Mouse (Mus musculus) neural tube, embryonic 11.5 days (tissue): ENCODE results near the gene Gpx5. TPM values are rescaled to one million over a fixed set of nuclear protein-coding genes. Genes with fewer than 3 reads are reported as not detected.

Experiments used
- ATAC-seq: fragments of 200-750 bp; cut with Nextera tagmentation; 2 replicates; pipeline ENCODE4 v1.8.0; 2017; ENCODE audit warnings: moderate number of reproducible peaks, mild to moderate bottlenecking, moderate TSS enrichment, moderate library complexity; ENCODE audit not compliant: insufficient read depth, low FRiP score, low TSS enrichment
- DNase-seq: peaks from one replicate; pipeline ENCODE4 v3.0.0-alpha.2; 2015; ENCODE audit warnings: low spot score
- H3K27ac ChIP-seq: fragments of 300-500 bp; sonication (generic); 2 replicates; pipeline ENCODE4 v1.5.1; 2014; ENCODE audit warnings: low read depth, mild to moderate bottlenecking, low read length
- H3K27me3 ChIP-seq: fragments of 300-500 bp; sonication (generic); 2 replicates; pipeline ENCODE4 v1.6.1; 2014; ENCODE audit warnings: mild to moderate bottlenecking, low read length, mixed read lengths; ENCODE audit not compliant: control insufficient read depth, insufficient read depth
- H3K36me3 ChIP-seq: fragments of 300-500 bp; sonication (generic); 2 replicates; pipeline ENCODE4 v1.6.1; 2014; ENCODE audit warnings: mild to moderate bottlenecking, low read length, moderate library complexity, mixed read lengths; ENCODE audit not compliant: control insufficient read depth, insufficient read depth
- H3K4me1 ChIP-seq: fragments of 300-500 bp; sonication (generic); 2 replicates; pipeline ENCODE4 v1.6.1; 2014; ENCODE audit warnings: low read length, mixed read lengths; ENCODE audit not compliant: control insufficient read depth, insufficient read depth
- H3K4me2 ChIP-seq: fragments of 300-500 bp; sonication (generic); 2 replicates; pipeline ENCODE4 v1.6.1; 2014; ENCODE audit warnings: low read depth, mild to moderate bottlenecking, moderate library complexity
- H3K4me3 ChIP-seq: fragments of 300-500 bp; sonication (generic); 2 replicates; pipeline ENCODE4 v1.5.1; 2014; ENCODE audit warnings: low read depth, low read length
- H3K9ac ChIP-seq: fragments of 300-500 bp; sonication (generic); 2 replicates; pipeline ENCODE4 v1.6.1; 2014; ENCODE audit warnings: mild to moderate bottlenecking, low read length
- H3K9me3 ChIP-seq: fragments of 300-500 bp; sonication (generic); 2 replicates; pipeline ENCODE4 v1.6.1; 2016; ENCODE audit warnings: low read length; ENCODE audit not compliant: control insufficient read depth
- WGBS: fragments of 180-500 bp; shearing (Covaris S2); extraction: QIAGEN DNeasy Blood & Tissue Kit; methylation state at CpG from one replicate; pipeline ENCODE4 v1.1.7; 2014; 5-methylcytosine and 5-hydroxymethylcytosine counted together
- polyA plus RNA-seq: library from polyadenylated mRNA; unstranded; fragments of >200 nt; fragmentation: Nextera tagmentation; extraction: Ambion mirVana; gene quantifications from 2 replicates; pipeline ENCODE4 v1.2.1, GENCODE M21; 2014

Gene Gpx5
- not detected in 2 replicates for polyA plus RNA-seq

DNA sequence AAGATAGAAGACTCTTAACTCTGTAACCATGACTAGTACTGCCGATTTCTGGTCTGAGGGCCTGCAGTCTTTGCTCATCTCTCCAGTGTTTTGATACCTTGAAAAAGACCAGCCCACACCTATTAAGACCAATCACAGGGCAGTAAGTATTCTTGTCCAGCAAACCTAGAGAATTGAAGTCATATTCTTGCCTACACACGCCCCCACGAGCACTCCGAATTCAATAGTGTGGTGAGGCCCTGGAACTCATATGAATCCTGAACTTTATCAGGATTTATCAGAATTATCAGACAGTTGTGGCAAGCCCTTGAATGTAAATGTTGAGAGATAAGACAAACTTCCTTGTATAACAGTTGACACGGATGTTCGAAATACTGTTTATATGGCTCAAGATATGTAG, at the start of gene Gpx5:
Gene Gpx5, minus strand, starts transcription at position 101 of the 400 bp plus-strand sequence.
- Histone ChIP-seq H3K27ac (no peak within 1 kb of the TSS), H3K4me3 (no peak within 1 kb of the TSS), H3K4me2 (no peak within 1 kb of the TSS), H3K9ac (no peak within 1 kb of the TSS), H3K9me3 (no peaks in the 10 kb centered on the region), H3K4me1 (no peaks in the 10 kb centered on the region), H3K36me3 (no peaks in the 10 kb centered on the region), H3K27me3 (no peaks in the 10 kb centered on the region)
- DNase-seq (no peak), ATAC-seq (no peak)
- 95% methylated on average over 6 of the region's 6 CpGs for WGBS

DNA sequence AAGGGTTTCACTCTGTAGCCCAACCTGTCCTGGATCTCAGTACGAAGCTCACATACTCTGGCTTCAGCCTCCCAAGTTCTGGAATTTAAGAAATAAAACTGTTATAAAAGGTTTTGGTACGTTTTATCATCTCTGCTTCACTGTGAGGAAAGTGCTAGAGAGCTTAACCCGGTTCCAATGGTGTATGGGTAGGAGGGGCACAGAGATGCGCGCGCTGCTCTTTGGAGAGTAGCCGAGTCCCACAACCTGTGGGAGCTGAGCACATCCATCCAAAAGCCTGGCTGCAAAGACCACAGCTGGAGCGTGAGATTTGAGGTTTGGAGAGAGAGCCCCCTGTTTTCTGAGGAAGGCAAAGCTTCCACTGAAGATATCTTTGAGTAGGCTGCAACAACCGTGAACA, 34.9 kb upstream of the Gpx5 start:
- Histone ChIP-seq H3K27ac (no peak overlapping the region), H3K4me2 (peak overlapping the region; percentile 45), H3K27me3 (no peaks in the 10 kb centered on the region), H3K9ac (no peak overlapping the region), H3K4me1 (no peaks in the 10 kb centered on the region), H3K4me3 (peak overlapping the region; percentile 38), H3K36me3 (no peaks in the 10 kb centered on the region), H3K9me3 (no peaks in the 10 kb centered on the region)
- whole genome bisulfite sequencing = 2% methylated on average over 9 of the region's 9 CpGs
- ATAC-seq (peak; percentile 66; the same call in 1 of the 2 replicates), DNase-seq (peak; percentile 56)

DNA sequence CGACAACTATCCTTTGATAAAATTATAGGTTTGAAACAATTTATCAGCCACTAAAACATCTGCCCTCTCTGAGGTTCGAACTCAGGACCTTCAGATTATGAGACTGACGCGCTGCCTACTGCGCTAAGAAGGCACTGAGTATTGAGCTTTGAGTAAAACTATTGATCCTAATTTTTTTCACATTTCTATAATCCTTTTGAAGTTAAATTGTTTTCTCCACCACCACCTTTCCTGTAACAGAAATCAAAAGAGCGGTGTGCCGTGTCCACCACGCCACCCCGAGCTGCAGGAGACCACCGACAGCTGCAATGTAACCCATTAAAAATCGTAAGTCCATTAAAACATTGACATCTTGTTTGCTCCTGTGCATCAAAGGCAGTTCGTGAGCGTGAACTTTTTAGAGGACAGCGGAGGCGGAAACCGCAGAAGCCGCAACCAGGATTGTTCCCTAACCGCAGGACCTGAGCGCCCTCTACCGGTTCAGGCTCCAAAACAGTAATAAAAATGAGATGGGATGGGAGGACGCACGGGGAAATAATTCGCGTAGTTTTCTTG, 34.2 kb upstream of the Gpx5 start:
- H3K4me1 ChIP-seq = no peaks in the 10 kb centered on the region
- no peak overlapping the region for H3K27ac ChIP-seq
- ATAC-seq = peak; percentile 58
- H3K9ac ChIP-seq = no peak overlapping the region
- DNase-seq = peak; percentile 87
- no peaks in the 10 kb centered on the region for H3K9me3 ChIP-seq
- peak overlapping the region; percentile 38 for H3K4me3 ChIP-seq
- WGBS = under 1% methylated on average over 24 of the region's 24 CpGs
- H3K27me3 ChIP-seq = no peaks in the 10 kb centered on the region
- peak overlapping the region; percentile 45 for H3K4me2 ChIP-seq
- no peaks in the 10 kb centered on the region for H3K36me3 ChIP-seq

GRCm38 (mm10) chr13:21326191-21326590, 33.7 kb upstream of the Gpx5 start:
- peak; percentile 20 for DNase-seq
- H3K4me3 ChIP-seq = no peak overlapping the region

DNA sequence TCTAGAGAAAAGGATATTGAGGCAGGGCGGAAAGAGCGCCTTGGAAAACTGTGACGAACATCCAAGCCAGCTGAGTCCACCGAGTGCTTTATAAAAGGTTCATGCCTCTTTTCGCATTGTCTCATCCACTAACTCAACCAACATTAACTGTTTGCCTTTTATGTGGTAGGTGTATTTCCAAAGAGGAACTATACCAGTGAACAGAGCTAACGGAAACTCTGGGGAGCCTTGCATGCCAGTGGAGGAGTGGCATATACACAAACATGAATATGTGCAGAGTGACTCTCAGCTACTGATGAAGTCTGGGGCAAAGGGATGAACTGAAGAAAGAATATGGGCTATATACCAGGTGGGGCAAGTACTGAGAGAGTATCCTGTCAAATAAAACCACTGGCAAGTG, 30.9 kb upstream of the Gpx5 start:
- Histone ChIP-seq H3K27me3 (no peaks in the 10 kb centered on the region), H3K9me3 (no peaks in the 10 kb centered on the region), H3K27ac (no peak overlapping the region), H3K4me1 (no peaks in the 10 kb centered on the region), H3K4me3 (no peak overlapping the region), H3K9ac (no peak overlapping the region), H3K36me3 (no peaks in the 10 kb centered on the region), H3K4me2 (no peak overlapping the region)
- DNase-seq = no peak
- no peak for ATAC-seq
- WGBS = 76% methylated on average over 6 of the region's 6 CpGs

More at GRCm38 (mm10) chr13:21326191-21326590, 33.7 kb upstream of the Gpx5 start:
- Histone ChIP-seq H3K4me1 (no peaks in the 10 kb centered on the region), H3K27me3 (no peaks in the 10 kb centered on the region), H3K9me3 (no peaks in the 10 kb centered on the region), H3K4me2 (peak overlapping the region; percentile 45), H3K27ac (no peak overlapping the region), H3K9ac (no peak overlapping the region), H3K36me3 (no peaks in the 10 kb centered on the region)
- 12% methylated on average over 4 of the region's 4 CpGs for WGBS
- peak; percentile 25; the same call in 1 of the 2 replicates for ATAC-seq

GRCm38 (mm10) chr13:21322509-21323375, 30.2 kb upstream of the Gpx5 start:
- Histone ChIP-seq H3K4me1 (no peaks in the 10 kb centered on the region), H3K27ac (no peak overlapping the region), H3K36me3 (no peaks in the 10 kb centered on the region), H3K4me2 (peak overlapping the region; percentile 34), H3K27me3 (no peaks in the 10 kb centered on the region), H3K4me3 (peak overlapping the region; percentile 23), H3K9ac (no peak overlapping the region), H3K9me3 (no peaks in the 10 kb centered on the region)
- ATAC-seq (no peak), DNase-seq (peak; percentile 53)
- WGBS = 17% methylated on average over 18 of the region's 18 CpGs

- Histone ChIP-seq H3K4me2 (peak overlapping the region; percentile 34), H3K4me3 (peak overlapping the region; percentile 23), H3K9ac (no peak overlapping the region), H3K9me3 (no peaks in the 10 kb centered on the region), H3K4me1 (no peaks in the 10 kb centered on the region), H3K27me3 (no peaks in the 10 kb centered on the region), H3K27ac (no peak overlapping the region), H3K36me3 (no peaks in the 10 kb centered on the region)
- 2% methylated on average over 18 of the region's 18 CpGs for whole genome bisulfite sequencing
- ATAC-seq (no peak), DNase-seq (peak; percentile 13)
These were observed 29.5 kb upstream of the Gpx5 start for GRCm38 (mm10) chr13:21321890-21322494.

DNA sequence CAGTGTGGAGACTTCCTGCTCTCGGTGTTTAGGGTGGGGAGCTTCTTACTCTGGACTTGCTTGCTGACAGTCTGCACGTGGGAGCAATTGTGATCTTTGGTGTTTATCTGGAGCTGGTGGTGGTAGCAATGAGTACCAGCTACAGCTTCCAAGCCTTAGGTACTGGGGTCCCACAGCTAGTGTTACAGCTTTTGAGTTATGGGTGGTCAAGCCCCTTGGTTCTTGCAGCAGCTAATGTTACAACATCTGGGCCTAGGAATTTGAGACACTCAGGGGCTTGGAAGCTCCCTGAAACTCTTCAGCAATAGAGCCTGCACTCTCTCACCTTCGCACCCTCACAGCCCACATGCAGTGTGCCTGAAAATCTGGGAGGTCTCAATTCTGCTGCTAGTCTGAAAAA, 27.7 kb upstream of the Gpx5 start:
- DNase-seq = no peak
- no peaks in the 10 kb centered on the region for H3K9me3 ChIP-seq
- 73% methylated on average over 3 of the region's 3 CpGs for WGBS
- H3K4me2 ChIP-seq = no peak overlapping the region
- no peaks in the 10 kb centered on the region for H3K27me3 ChIP-seq
- no peak for ATAC-seq
- H3K4me1 ChIP-seq = no peaks in the 10 kb centered on the region
- H3K36me3 ChIP-seq = no peaks in the 10 kb centered on the region
- no peak overlapping the region for H3K4me3 ChIP-seq
- H3K9ac ChIP-seq = no peak overlapping the region
- H3K27ac ChIP-seq = no peak overlapping the region
